Mouse (Mus musculus) testis, adult 2 months (tissue): ENCODE measurements at regions not wholly inside any gene's neighbourhood (a gene's known extent, or its start where the extent isn't known, plus 50 kb on each side); places are given as distances from the start of the nearest gene placed in this dataset.

Source experiments
- H3K27ac ChIP-seq: fragments of 200-500 bp; 2 replicates; pipeline ENCODE4 v1.5.1; 2012; ENCODE audit warnings: low read depth, low read length; ENCODE audit not compliant: control insufficient read depth, insufficient read depth
- H3K27me3 ChIP-seq: fragments of 200-500 bp; 2 replicates; pipeline ENCODE4 v1.6.1; 2012; ENCODE audit warnings: mild to moderate bottlenecking, low read length, moderate library complexity; ENCODE audit not compliant: control insufficient read depth, insufficient read depth
- H3K36me3 ChIP-seq: fragments of 200-500 bp; 2 replicates; pipeline ENCODE4 v1.6.1; 2012; ENCODE audit warnings: mild to moderate bottlenecking, low read length; ENCODE audit not compliant: control insufficient read depth, insufficient read depth
- H3K4me1 ChIP-seq: fragments of 200-500 bp; 2 replicates; pipeline ENCODE4 v1.6.1; 2012; ENCODE audit warnings: low read length; ENCODE audit not compliant: control insufficient read depth, insufficient read depth
- H3K4me3 ChIP-seq: fragments of 200-500 bp; 2 replicates; pipeline ENCODE4 v1.5.1; 2012; ENCODE audit warnings: low read depth, mild to moderate bottlenecking, low read length, moderate library complexity, mixed read lengths; ENCODE audit not compliant: control insufficient read depth
- CTCF ChIP-seq: fragments of 200-500 bp; IDR thresholded peaks from 2 replicates; pipeline ENCODE4 v1.5.1; 2012; ENCODE audit warnings: low read depth, mild to moderate bottlenecking, inconsistent platforms, low read length, moderate library complexity; ENCODE audit not compliant: control insufficient read depth, insufficient read depth, insufficient replicate concordance
- POLR2A ChIP-seq: fragments of 200-500 bp; IDR thresholded peaks from 2 replicates; pipeline ENCODE4 v1.6.1; 2012; ENCODE audit warnings: low read depth, mild to moderate bottlenecking, inconsistent platforms, low read length, moderate library complexity; ENCODE audit not compliant: control insufficient read depth

GRCm38 (mm10) chr12:104539911-104540310 lies 66.8 kb upstream of the Gsc start:
- TF ChIP-seq CTCF = no peak
- no peaks in the 10 kb centered on the region for H3K36me3 ChIP-seq
- no peak overlapping the region for H3K27ac ChIP-seq
- peaks cover 2% of the 10 kb centered on the region; the same call in 1 of the 2 replicates for H3K4me1 ChIP-seq
- H3K4me3 ChIP-seq = no peak overlapping the region
- no peaks in the 10 kb centered on the region for H3K27me3 ChIP-seq

GRCm38 (mm10) chr12:104538436-104538835 lies 65.3 kb upstream of the Gsc start:
- H3K27me3 ChIP-seq = no peaks in the 10 kb centered on the region
- H3K36me3 ChIP-seq = no peaks in the 10 kb centered on the region
- TF ChIP-seq CTCF (no peak), POLR2A (no peak)
- peaks cover 2% of the 10 kb centered on the region; the same call in 1 of the 2 replicates for H3K4me1 ChIP-seq
- no peak overlapping the region for H3K4me3 ChIP-seq
- no peak overlapping the region for H3K27ac ChIP-seq

GRCm38 (mm10) chr12:104531512-104532447 lies 58.6 kb upstream of the Gsc start:
- no peaks in the 10 kb centered on the region for H3K36me3 ChIP-seq
- no peak overlapping the region for H3K4me3 ChIP-seq
- peaks cover 16% of the 10 kb centered on the region for H3K4me1 ChIP-seq
- TF ChIP-seq POLR2A (no peak), CTCF (no peak)
- no peaks in the 10 kb centered on the region for H3K27me3 ChIP-seq
- H3K27ac ChIP-seq = no peak overlapping the region

- Histone ChIP-seq H3K27me3 (no peaks in the 10 kb centered on the region), H3K4me3 (no peak overlapping the region), H3K4me1 (peaks cover 16% of the 10 kb centered on the region), H3K36me3 (no peaks in the 10 kb centered on the region), H3K27ac (no peak overlapping the region)
- TF ChIP-seq CTCF (no peak), POLR2A (no peak)
Observed at GRCm38 (mm10) chr12:104530586-104530985, 57.5 kb upstream of the Gsc start.
